Mouse (Mus musculus) bone marrow, adult 2 months (tissue): ENCODE data around the gene Lrch1.

Source experiments
- CTCF ChIP-seq: fragments of 200-500 bp; IDR thresholded peaks from 2 replicates; pipeline ENCODE4 v1.5.1; 2011; ENCODE audit warnings: low read length, control low read depth; ENCODE audit not compliant: control insufficient read depth, insufficient read depth
- POLR2A ChIP-seq: fragments of 200-500 bp; IDR thresholded peaks from 2 replicates; pipeline ENCODE4 v1.6.1; 2011; ENCODE audit warnings: low read depth, mild to moderate bottlenecking, control low read depth, low read length, borderline replicate concordance; ENCODE audit not compliant: control insufficient read depth

DNA sequence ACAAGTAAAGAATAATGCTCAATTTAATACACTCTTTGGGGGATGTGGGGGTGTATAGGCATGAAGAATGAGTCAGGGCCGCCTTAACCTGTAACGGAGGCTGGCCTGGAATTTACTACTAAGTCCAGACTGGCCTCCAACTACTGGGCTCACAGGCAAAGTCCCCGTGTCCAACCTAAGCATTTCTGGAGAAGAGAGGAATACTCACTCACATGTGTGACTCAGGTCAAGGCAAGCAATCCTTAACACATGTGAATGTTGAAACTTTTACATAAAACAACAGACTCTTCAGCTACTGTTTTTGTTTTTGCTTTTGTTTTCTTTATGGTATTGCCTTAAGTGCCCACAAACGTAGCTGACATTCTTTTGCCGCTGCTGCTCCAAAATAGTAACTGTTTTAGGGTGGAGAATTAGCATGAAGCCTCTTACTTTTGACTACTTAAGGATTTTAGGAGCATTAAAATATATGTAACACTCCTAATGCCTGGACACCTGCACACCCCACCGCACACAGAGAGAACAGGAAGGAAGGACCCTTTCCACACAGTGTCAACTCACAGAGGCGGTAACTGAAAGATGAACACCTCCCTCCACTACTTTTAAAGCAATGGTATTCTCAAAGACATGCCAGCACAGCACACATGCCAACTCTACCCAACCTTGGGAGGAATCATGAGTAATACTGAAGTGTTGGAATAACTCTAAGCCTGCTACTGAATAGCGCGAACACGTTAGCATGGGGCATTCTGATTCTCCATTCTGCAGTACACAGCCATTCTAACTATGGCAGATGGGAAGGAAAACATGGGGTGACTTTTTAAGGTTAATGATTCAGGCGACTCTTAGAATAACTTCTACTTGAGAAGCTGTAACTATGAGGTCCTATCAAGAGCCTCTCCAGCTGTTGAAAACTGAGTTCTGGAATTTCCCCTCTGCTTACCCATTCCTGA is 2.1 kb downstream of the Lrch1 start:
- TF ChIP-seq POLR2A (no peak), CTCF (no peak)
